Mouse (Mus musculus) neural tube, postnatal 0 days (tissue): Measurements from ENCODE around the gene Taar9. TPM values are rescaled to one million over a fixed set of nuclear protein-coding genes. Genes with fewer than 3 reads are reported as not detected.

Source experiments
- polyA plus RNA-seq: library from polyadenylated mRNA; unstranded; fragments of >200 nt; fragmentation: Nextera tagmentation; extraction: Ambion mirVana; gene quantifications from 2 replicates; pipeline ENCODE4 v1.2.1, GENCODE M21; 2015

The Taar9 gene
- polyA plus RNA-seq = not detected in 2 replicates

GRCm38 (mm10) chr10:24109434-24109833 is at the start of gene Taar9:
Gene Taar9, minus strand, starts transcription at chr10:24109534.

DNA sequence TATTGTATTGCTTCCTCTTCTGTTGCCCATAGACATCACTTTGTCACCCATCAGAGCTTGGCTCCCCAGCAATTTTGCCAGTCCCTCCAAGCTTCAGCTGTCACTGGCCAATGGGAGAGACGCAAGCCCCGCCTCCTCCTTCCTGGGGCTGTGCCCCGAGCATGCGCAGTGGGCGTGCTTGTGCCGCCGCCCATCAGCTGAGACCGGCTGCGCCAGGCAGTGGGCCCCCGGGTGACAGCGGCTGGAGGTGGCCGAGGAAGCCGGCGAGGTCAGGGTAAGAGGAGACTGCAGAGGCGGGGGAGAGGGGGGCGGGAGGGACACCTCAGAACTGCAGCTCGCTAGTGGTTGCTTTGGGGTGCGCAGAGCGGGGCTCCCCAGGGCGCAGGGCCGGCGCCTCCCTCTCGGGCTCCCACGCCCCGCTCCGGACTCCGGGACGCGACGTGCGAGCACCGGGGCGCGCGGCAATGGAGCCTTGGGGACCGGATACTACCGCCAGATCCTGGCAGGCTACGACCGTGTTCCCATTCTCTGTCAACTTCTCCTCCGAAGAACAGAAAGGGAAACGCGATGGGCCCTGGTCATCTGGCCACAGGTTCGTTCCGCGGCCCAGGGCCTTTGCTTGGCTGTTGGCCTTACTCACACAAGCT is 39.9 kb upstream of the Taar9 start, which contains the start of gene Stx7:
Gene Stx7 (plus strand): TSS at position 168 of the 647 bp plus-strand sequence.

GRCm38 (mm10) chr10:24101812-24102211 is 7.5 kb downstream of the Taar9 start, which contains the start of gene Taar8c:
Gene Taar8c, minus strand, starts transcription at chr10:24101912.

DNA sequence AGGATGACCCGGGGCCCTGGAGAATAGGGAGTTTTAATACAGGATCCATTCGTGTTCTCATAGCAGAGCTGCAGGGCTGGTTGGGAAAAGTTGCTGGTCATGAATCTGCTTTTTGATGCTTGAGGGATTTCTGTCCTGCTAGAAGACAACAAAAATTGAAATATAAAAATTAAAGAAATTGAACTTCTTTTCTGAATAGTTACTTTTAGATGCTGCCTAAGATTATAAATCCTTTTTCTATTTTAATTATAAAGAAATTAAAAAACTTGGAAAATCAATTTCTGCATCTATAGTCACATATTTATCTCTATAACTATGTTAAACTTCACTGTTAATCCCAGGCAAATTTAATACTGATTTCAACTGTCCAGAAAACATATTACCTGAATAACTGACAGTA is 17.1 kb downstream of the Taar9 start, which contains the start of gene Taar8b:
Gene Taar8b (minus strand): TSS at position 101 of the 400 bp plus-strand sequence.

GRCm38 (mm10) chr10:24076200-24076599 is 33.1 kb downstream of the Taar9 start, which contains the start of gene Taar8a:
Gene Taar8a, plus strand, starts transcription at chr10:24076500.

Other genes with a start within 250 kb of the Taar9 start
- gene Vnn1, start 214.8 kb downstream of the Taar9 start, polyA plus RNA-seq = 0.48 and 1.0 TPM in 2 replicates
- not detected in 2 replicates for gene Taar1, start 189.2 kb downstream of the Taar9 start, polyA plus RNA-seq
- 0.25 TPM in 1 of 2 replicates, not detected in the other for gene Taar2, start 171.0 kb downstream of the Taar9 start, polyA plus RNA-seq
- gene Taar3, start 160.0 kb downstream of the Taar9 start, polyA plus RNA-seq = not detected in 2 replicates
- gene Taar4, start 149.0 kb downstream of the Taar9 start, polyA plus RNA-seq = 0.19 TPM in 1 of 2 replicates, not detected in the other
- 0.15 TPM in 1 of 2 replicates, not detected in the other for gene Taar5, start 138.8 kb downstream of the Taar9 start, polyA plus RNA-seq
- gene Taar6, start 123.9 kb downstream of the Taar9 start, polyA plus RNA-seq = not detected in 2 replicates
- gene Taar7a, start 116.1 kb downstream of the Taar9 start, polyA plus RNA-seq = not detected in 2 replicates
- gene Taar7b, start 109.6 kb downstream of the Taar9 start, polyA plus RNA-seq = not detected in 2 replicates
- gene Taar7d, start 82.3 kb downstream of the Taar9 start, polyA plus RNA-seq = not detected in 2 replicates
- not detected in 2 replicates for gene Taar7e, start 71.9 kb downstream of the Taar9 start, polyA plus RNA-seq
- not detected in 2 replicates for gene Taar7f, start 60.0 kb downstream of the Taar9 start, polyA plus RNA-seq
- not detected in 2 replicates for gene Taar8a, start 33.0 kb downstream of the Taar9 start, polyA plus RNA-seq
- gene Taar8b, start 17.2 kb downstream of the Taar9 start, polyA plus RNA-seq = not detected in 2 replicates
- not detected in 2 replicates for gene Taar8c, start 7.6 kb downstream of the Taar9 start, polyA plus RNA-seq
- 272 and 281 TPM in 2 replicates for gene Stx7, start 39.8 kb upstream of the Taar9 start, polyA plus RNA-seq
- 4.5 and 4.6 TPM in 2 replicates for gene Moxd1, start 114.0 kb upstream of the Taar9 start, polyA plus RNA-seq